ENCODE assay signal across 19 mouse cellular contexts in the genomic region with DNA sequence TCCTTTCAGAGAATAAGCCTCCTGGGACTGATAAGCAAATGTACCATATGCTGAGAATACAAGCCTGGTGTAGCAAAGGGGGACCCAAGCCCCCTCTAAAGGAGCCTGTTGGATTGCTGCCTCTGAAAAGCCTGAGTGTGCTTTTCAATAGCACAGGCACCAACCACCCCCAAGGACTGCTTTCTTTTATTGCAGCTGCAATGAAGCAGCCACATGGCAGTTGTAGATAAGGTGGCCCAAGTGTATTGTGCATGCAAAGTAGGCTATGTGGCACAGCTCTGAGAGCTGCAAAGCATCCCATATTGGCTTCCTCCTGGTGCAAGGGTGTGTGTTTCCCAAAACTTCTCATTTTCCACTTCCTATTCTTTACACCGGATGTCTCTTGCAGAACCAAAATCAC.
A peak's percentile ranks its signal among the peaks of the same experiment; 100 is the strongest.
DNase-seq lines count a peak whose midpoint lies in the region; ATAC-seq and TF ChIP-seq lines count a peak whose summit lies in the region.
"Had no signal": no experiment of that assay in that cellular context is flagged by ENCODE, and none has a peak within 500 bp of the region (broad histone marks: within the 10 kb centered on the region; RNA-seq: fewer than 3 reads in every experiment).

No protein-coding gene starts in this region.

- H3K36me3 ChIP-seq in heart, adult 2 months (ENCODE audit: control insufficient read depth, insufficient read depth, low read length): no peaks in the 10 kb centered on the region
- H3K36me3 ChIP-seq in neural tube, embryonic 15.5 days: no peaks in the 10 kb centered on the region
- no peaks in the 10 kb centered on the region for H3K36me3 ChIP-seq in liver, embryonic 12.5 days
- H3K36me3 ChIP-seq in midbrain, embryonic 14.5 days (ENCODE audit: control insufficient read depth, insufficient read depth, low read length): no peaks in the 10 kb centered on the region
- H3K36me3 ChIP-seq: embryonic facial prominence, embryonic 15.5 days; heart, embryonic 13.5 days; intestine, embryonic 15.5 days; limb, embryonic 15.5 days had no signal

- H3K4me2 ChIP-seq in neural tube, embryonic 15.5 days: no peak overlapping the region
- peak overlapping the region; percentile 24 for H3K4me2 ChIP-seq in liver, embryonic 12.5 days
- no peak overlapping the region for H3K4me2 ChIP-seq in midbrain, embryonic 14.5 days (ENCODE audit: low read length)
- H3K4me2 ChIP-seq: embryonic facial prominence, embryonic 15.5 days; forebrain, embryonic 13.5 days; heart, embryonic 13.5 days; intestine, embryonic 15.5 days; limb, embryonic 15.5 days had no signal

- no peaks in the 10 kb centered on the region for H3K27me3 ChIP-seq in heart, adult 2 months (ENCODE audit: control insufficient read depth, insufficient read depth, low read length)
- H3K27me3 ChIP-seq in neural tube, embryonic 15.5 days (replicated peaks): no peaks in the 10 kb centered on the region
- peaks cover 6% of the 10 kb centered on the region; the same call in 1 of the 2 replicates for H3K27me3 ChIP-seq in liver, embryonic 12.5 days (replicated peaks)
- no peaks in the 10 kb centered on the region for H3K27me3 ChIP-seq in midbrain, embryonic 14.5 days (ENCODE audit: control insufficient read depth, insufficient read depth, low read length)
- H3K27me3 ChIP-seq: forebrain, embryonic 13.5 days; heart, embryonic 13.5 days; intestine, embryonic 15.5 days had no signal

- H3K9ac ChIP-seq in heart, adult 2 months (ENCODE audit: low read depth, low read length): no peak overlapping the region
- no peak overlapping the region for H3K9ac ChIP-seq in neural tube, embryonic 15.5 days (replicated peaks)
- H3K9ac ChIP-seq in liver, embryonic 12.5 days: no peak overlapping the region
- no peak overlapping the region for H3K9ac ChIP-seq in midbrain, embryonic 14.5 days (replicated peaks; ENCODE audit: low read length)
- H3K9ac ChIP-seq: embryonic facial prominence, embryonic 15.5 days; forebrain, embryonic 13.5 days; heart, embryonic 13.5 days; intestine, embryonic 15.5 days; limb, embryonic 15.5 days had no signal

- no peak for TF ChIP-seq POLR2A in heart, adult 2 months (IDR thresholded peaks at IDR 0.05; ENCODE audit: insufficient read depth, low read depth, low read length)

- intact Hi-C loops in heart, adult 2 months (cut with DNase I): loop anchor here (10.0 kb wide), 3 partner anchors 156 to 426 kb away; no protein-coding TSS in a partner anchor

- H3K27ac ChIP-seq in heart, adult 2 months: no peak overlapping the region
- H3K27ac ChIP-seq in neural tube, embryonic 15.5 days (replicated peaks): no peak overlapping the region
- peak overlapping the region; percentile 10; the same call in 1 of the 2 replicates for H3K27ac ChIP-seq in liver, embryonic 12.5 days
- H3K27ac ChIP-seq in midbrain, embryonic 14.5 days (replicated peaks; ENCODE audit: low read depth, low read length): no peak overlapping the region
- H3K27ac ChIP-seq: embryonic facial prominence, embryonic 15.5 days; forebrain, embryonic 13.5 days; heart, embryonic 13.5 days; intestine, embryonic 15.5 days; limb, embryonic 15.5 days had no signal

- no peak overlapping the region for H3K4me3 ChIP-seq in heart, adult 2 months
- no peak overlapping the region for H3K4me3 ChIP-seq in neural tube, embryonic 15.5 days (replicated peaks)
- H3K4me3 ChIP-seq in liver, embryonic 12.5 days: no peak overlapping the region
- H3K4me3 ChIP-seq in midbrain, embryonic 14.5 days (replicated peaks; ENCODE audit: low read depth, low read length): no peak overlapping the region
- H3K4me3 ChIP-seq: embryonic facial prominence, embryonic 15.5 days; forebrain, embryonic 13.5 days; heart, embryonic 13.5 days; intestine, embryonic 15.5 days; limb, embryonic 15.5 days had no signal

- TF ChIP-seq EP300 in heart, adult 2 months (IDR thresholded peaks at IDR 0.05; ENCODE audit: insufficient read depth, low read depth, low read length): no peak

- H3K4me1 ChIP-seq in heart, adult 2 months (ENCODE audit: control insufficient read depth, insufficient read depth, low read length): peaks cover 3% of the 10 kb centered on the region
- peaks cover 18% of the 10 kb centered on the region for H3K4me1 ChIP-seq in neural tube, embryonic 15.5 days
- peaks cover 75% of the 10 kb centered on the region for H3K4me1 ChIP-seq in liver, embryonic 12.5 days
- no peaks in the 10 kb centered on the region for H3K4me1 ChIP-seq in midbrain, embryonic 14.5 days (ENCODE audit: control insufficient read depth, insufficient read depth, low read length)

- no peaks in the 10 kb centered on the region for H3K9me3 ChIP-seq in neural tube, embryonic 15.5 days (replicated peaks)
- no peaks in the 10 kb centered on the region for H3K9me3 ChIP-seq in liver, embryonic 12.5 days (replicated peaks)
- no peaks in the 10 kb centered on the region for H3K9me3 ChIP-seq in midbrain, embryonic 14.5 days (ENCODE audit: control insufficient read depth, low read length)
- H3K9me3 ChIP-seq: embryonic facial prominence, embryonic 15.5 days; forebrain, embryonic 13.5 days; heart, embryonic 13.5 days; intestine, embryonic 15.5 days; limb, embryonic 15.5 days had no signal

- TF ChIP-seq CTCF in heart, adult 2 months (IDR thresholded peaks at IDR 0.05): no peak

- H3K79me2 ChIP-seq in heart, adult 2 months (replicated peaks; ENCODE audit: control insufficient read depth, insufficient read depth, low read length): no peaks in the 10 kb centered on the region

- peak; percentile 36 for DNase-seq in heart, adult 11 months
- DNase-seq in heart, adult 2 months: no peak
- no peak for DNase-seq in neural tube, embryonic 10.5 days (ENCODE audit: extremely low spot score, low spot score)
- DNase-seq in midbrain, embryonic 14.5 days: peak; percentile 60
- no peak for DNase-seq in right cerebral cortex, postnatal 10 days (ENCODE audit: low spot score in 2 of 2)
- no peak for DNase-seq in right cerebral cortex, postnatal 25 days
- DNase-seq: adrenal gland, postnatal 14 days; cerebellum, adult 9-10 months; embryo, embryonic 11 days; heart, postnatal 36 days; lung, postnatal 10 days; thymus, adult 2 months had no signal

- peak; percentile 42 for ATAC-seq in neural tube, embryonic 15.5 days (ENCODE audit: low FRiP score)
- peak; percentile 83 for ATAC-seq in liver, embryonic 12.5 days
- ATAC-seq in midbrain, embryonic 14.5 days (ENCODE audit: low FRiP score, low TSS enrichment): no peak
- ATAC-seq: forebrain, embryonic 13.5 days; intestine, embryonic 15.5 days had no signal

- 71% methylated on average over 1 of the region's 1 CpGs for WGBS in heart, adult 2 months
- WGBS in neural tube, embryonic 15.5 days: 91% methylated on average over 1 of the region's 1 CpGs
- WGBS in liver, embryonic 12.5 days (ENCODE audit: insufficient replicate concordance): 53% methylated on average over 1 of the region's 1 CpGs
- WGBS in midbrain, embryonic 14.5 days: 68% methylated on average over 1 of the region's 1 CpGs

Comparison
In these comparisons a context has a peak if more than half of its experiments do, and no peak if none do; other contexts are left out.
1. DNase-seq: peak in heart, adult 11 months (single experiment) and midbrain, embryonic 14.5 days (single experiment); none in heart, adult 2 months (0 of 2), neural tube, embryonic 10.5 days (single experiment), right cerebral cortex, postnatal 10 days (0 of 2) and right cerebral cortex, postnatal 25 days (single experiment).